Mouse (Mus musculus): ENCODE measurements around the gene Sec14l1.
A peak's percentile ranks its signal among the peaks of the same experiment; 100 is the strongest.

DNA sequence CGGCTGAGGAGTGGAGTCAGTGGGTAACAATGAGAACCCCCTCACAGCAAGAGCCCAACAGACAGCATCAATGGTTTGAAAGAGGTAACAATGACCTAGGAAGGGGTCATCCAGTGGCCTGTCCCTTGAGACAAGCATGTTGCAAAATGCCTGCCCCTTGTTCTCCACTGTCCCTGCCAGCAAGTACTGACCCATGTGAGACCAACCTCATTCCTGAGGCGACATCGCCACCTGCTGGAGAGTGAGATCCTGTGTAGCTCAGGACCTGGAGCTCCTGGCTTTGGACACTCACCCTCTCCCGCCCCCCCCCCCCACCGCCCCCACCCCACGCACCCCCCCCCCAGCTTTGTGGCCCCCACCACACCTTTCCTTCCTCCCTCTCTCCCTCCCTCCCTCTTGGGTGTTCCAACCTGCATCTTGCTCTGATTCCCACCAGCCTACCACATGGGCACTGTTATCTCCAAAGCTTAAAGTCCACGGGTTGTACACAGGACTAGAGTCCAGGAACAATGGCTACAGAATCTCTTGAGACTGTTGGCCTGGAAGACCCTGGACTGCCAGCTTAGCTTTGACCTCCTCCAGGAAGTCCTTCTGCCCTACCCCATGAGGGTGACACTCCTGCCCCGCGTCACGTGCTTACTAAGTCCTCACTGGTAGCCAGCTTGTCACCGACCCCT lies 62.5 kb downstream of the Sec14l1 start:
- TF ChIP-seq CTCF (IDR thresholded peaks at IDR 0.05; ENCODE audit: control insufficient read depth, insufficient read depth, low read length): peak; percentile 98
- no peak for TF ChIP-seq POLR2A (IDR thresholded peaks at IDR 0.05; ENCODE audit: borderline replicate concordance, control insufficient read depth, low read depth, low read length)
